Mouse (Mus musculus) CD4-positive, CD25-positive, alpha-beta regulatory T cell, adult 4 months (primary cell): ENCODE data around the gene Ackr1. TPM values are rescaled to one million over a fixed set of nuclear protein-coding genes. Genes with fewer than 3 reads are reported as not detected.

ENCODE experiments used
- polyA plus RNA-seq, 2 experiments: library from polyadenylated mRNA; unstranded; fragments of 100-300 nt; shearing (Covaris generic); gene quantifications; one replicate each; pipeline ENCODE4 v1.2.1; 2017

Gene Ackr1
- polyA plus RNA-seq, 2 experiments from 2014 or later: not detected

Other genes with a start within 250 kb of the Ackr1 start
- not detected for gene Olfr1408, start 196.4 kb downstream of the Ackr1 start, polyA plus RNA-seq
- not detected for gene Olfr1406, start 143.1 kb downstream of the Ackr1 start, polyA plus RNA-seq
- not detected for gene Olfr218, start 135.9 kb downstream of the Ackr1 start, polyA plus RNA-seq
- not detected for gene Olfr1404, start 121.4 kb downstream of the Ackr1 start, polyA plus RNA-seq
- gene Fcer1a, start 106.5 kb downstream of the Ackr1 start, polyA plus RNA-seq: not detected
- not detected for gene Olfr418, start 67.7 kb downstream of the Ackr1 start, polyA plus RNA-seq
- not detected for gene Mptx2, start 56.0 kb downstream of the Ackr1 start, polyA plus RNA-seq
- gene Aim2, start 17.1 kb upstream of the Ackr1 start, polyA plus RNA-seq: 10 to 100 TPM; 44.7 to 78.2 TPM
- gene Cadm3, start 33.9 kb upstream of the Ackr1 start, polyA plus RNA-seq: not detected
- 100 to 1,000 TPM in 1 of 2 experiments, 10 to 100 TPM in 1; 79.8 to 100 TPM for gene Ifi206, start 157.3 kb upstream of the Ackr1 start, polyA plus RNA-seq
- gene Ifi214, start 202.2 kb upstream of the Ackr1 start, polyA plus RNA-seq: 10 to 100 TPM; 35.1 to 36.6 TPM